Mouse (Mus musculus): ENCODE measurements around the gene Clmn. TPM values are rescaled to one million over a fixed set of nuclear protein-coding genes. Genes with fewer than 3 reads are reported as not detected.

Clmn gene
- polyA plus RNA-seq, 1 experiment, result 4.7 TPM

- 89% methylated on average over 7 of the region's 7 CpGs for WGBS
- DNase-seq (ENCODE audit: low read depth, low spot score), result no peak
Measured at GRCm38 (mm10) chr12:104823722-104824121, 41.2 kb downstream of the Clmn start.

- no peak for DNase-seq (ENCODE audit: low read depth, low spot score)
- 88% methylated on average over 10 of the region's 10 CpGs for WGBS
Measured at GRCm38 (mm10) chr12:104822838-104823599, 41.9 kb downstream of the Clmn start.

GRCm38 (mm10) chr12:104822151-104822550, 42.7 kb downstream of the Clmn start:
- DNase-seq (ENCODE audit: low read depth, low spot score), result no peak
- 89% methylated on average over 8 of the region's 8 CpGs for WGBS

GRCm38 (mm10) chr12:104820061-104820460, 44.8 kb downstream of the Clmn start:
- DNase-seq (ENCODE audit: low read depth, low spot score), result no peak
- 78% methylated on average over 5 of the region's 5 CpGs for WGBS

- no peak for DNase-seq (ENCODE audit: low read depth, low spot score)
- 80% methylated on average over 8 of the region's 8 CpGs for WGBS
Measured at GRCm38 (mm10) chr12:104819050-104819449, 45.8 kb downstream of the Clmn start.

- 69% methylated on average over 7 of the region's 7 CpGs for WGBS
- no peak for DNase-seq (ENCODE audit: low read depth, low spot score)
Measured at GRCm38 (mm10) chr12:104818057-104818456, 46.8 kb downstream of the Clmn start.

- 40% methylated on average over 12 of the region's 12 CpGs for WGBS
- DNase-seq (ENCODE audit: low read depth, low spot score), result no peak
Measured at GRCm38 (mm10) chr12:104817172-104817866, 47.6 kb downstream of the Clmn start.

GRCm38 (mm10) chr12:104814291-104814690, 50.6 kb downstream of the Clmn start:
- 43% methylated on average over 7 of the region's 7 CpGs for WGBS
- DNase-seq (ENCODE audit: low read depth, low spot score), result no peak

GRCm38 (mm10) chr12:104813762-104814161, 51.1 kb downstream of the Clmn start:
- no peak for DNase-seq (ENCODE audit: low read depth, low spot score)
- 76% methylated on average over 13 of the region's 13 CpGs for WGBS

- DNase-seq (ENCODE audit: low read depth, low spot score), result no peak
- WGBS, result 74% methylated on average over 4 of the region's 4 CpGs
Measured at GRCm38 (mm10) chr12:104812711-104813110, 52.2 kb downstream of the Clmn start.

- 17% methylated on average over 7 of the region's 7 CpGs for WGBS
- peak; percentile 64 for DNase-seq (ENCODE audit: low read depth, low spot score)
Measured at GRCm38 (mm10) chr12:104810923-104811443, 53.9 kb downstream of the Clmn start.

GRCm38 (mm10) chr12:104808421-104809067, 56.3 kb downstream of the Clmn start:
- 20% methylated on average over 17 of the region's 17 CpGs for WGBS
- no peak for DNase-seq (ENCODE audit: low read depth, low spot score)

GRCm38 (mm10) chr12:104806680-104807375, 58.0 kb downstream of the Clmn start:
- WGBS, result 66% methylated on average over 4 of the region's 4 CpGs
- DNase-seq (ENCODE audit: low read depth, low spot score), result no peak

- WGBS, result 77% methylated on average over 9 of the region's 9 CpGs
- no peak for DNase-seq (ENCODE audit: low read depth, low spot score)
Measured at GRCm38 (mm10) chr12:104801494-104802260, 63.2 kb downstream of the Clmn start.

GRCm38 (mm10) chr12:104799365-104799764, 65.5 kb downstream of the Clmn start:
- no peak for DNase-seq (ENCODE audit: low read depth, low spot score)
- 97% methylated on average over 3 of the region's 3 CpGs for WGBS

GRCm38 (mm10) chr12:104797905-104798304, 67.0 kb downstream of the Clmn start:
- no peak for DNase-seq (ENCODE audit: low read depth, low spot score)
- 98% methylated on average over 6 of the region's 6 CpGs for WGBS

- no peak for DNase-seq (ENCODE audit: low read depth, low spot score)
- 87% methylated on average over 11 of the region's 11 CpGs for WGBS
Measured at GRCm38 (mm10) chr12:104796635-104797378, 68.1 kb downstream of the Clmn start.

GRCm38 (mm10) chr12:104794957-104795356, 69.9 kb downstream of the Clmn start:
- 92% methylated on average over 5 of the region's 5 CpGs for WGBS

More at GRCm38 (mm10) chr12:104794957-104795356, 69.9 kb downstream of the Clmn start:
- DNase-seq (ENCODE audit: low read depth, low spot score), result no peak

Data from large intestine, adult 2 months (tissue).